Mouse (Mus musculus) layer of hippocampus, postnatal 14 days (tissue): Measurements from ENCODE around the gene Hirip3. TPM values are rescaled to one million over a fixed set of nuclear protein-coding genes. Genes with fewer than 3 reads are reported as not detected.
A peak's percentile ranks its signal among the peaks of the same experiment; 100 is the strongest.

Experiments used
- DNase-seq, 2 experiments: peaks; one replicate each; pipeline ENCODE4 v3.0.0; 2021 to 2022; ENCODE audit warnings: low spot score in 2 of 2, mixed read lengths in 1 of 2
- long read RNA-seq, 2 experiments: library from polyadenylated mRNA; stranded (forward); transcript quantifications; one replicate each; pipeline ENCODE4 v2.0.0; 2021
- total RNA-seq, 2 experiments: library from RNA; stranded (reverse); gene quantifications; 2 replicates each; pipeline ENCODE4 v1.2.3; 2021

The Hirip3 gene
- total RNA-seq: 10 to 100 TPM; 27.6 to 34.7 TPM
- long read RNA-seq, experiment 1, partial matches to known transcripts: 2 of 13 reads
- long read RNA-seq, experiment 1, other reads (novel, unspliced or antisense): 7 of 13 reads
- long read RNA-seq, experiment 2, partial matches to known transcripts: 4 of 13 reads
- long read RNA-seq, experiment 2, other reads (novel, unspliced or antisense): 6 of 13 reads

GRCm38 (mm10) chr7:126861429-126862130 lies at the start of gene Hirip3:
Gene Hirip3, plus strand, starts transcription at chr7:126861972.
- DNase-seq: peak; percentile 93 to 96

DNA sequence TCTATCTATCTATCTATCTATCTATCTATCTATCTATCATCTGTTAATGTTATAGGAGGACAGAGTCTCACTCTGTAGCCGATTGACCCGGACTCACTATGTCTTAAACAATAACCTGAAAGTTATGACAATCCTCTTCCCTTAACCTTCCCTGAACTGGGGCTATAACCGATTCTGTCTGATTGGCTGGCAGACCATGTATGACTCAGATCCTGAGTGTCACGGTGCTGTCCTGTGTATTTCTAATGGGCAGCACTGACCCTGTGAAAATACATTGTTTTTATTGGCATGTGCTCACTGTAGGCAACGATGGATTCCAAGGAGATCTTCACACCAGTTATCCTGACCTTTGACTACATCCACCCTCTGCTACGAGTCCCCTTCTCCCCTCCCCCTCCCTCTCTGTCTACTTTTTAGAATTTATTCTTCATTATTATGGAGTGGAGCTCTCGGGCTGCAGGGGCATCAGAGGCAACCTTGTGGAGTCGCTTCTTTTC lies 46.0 kb upstream of the Hirip3 start:
- DNase-seq: no peak

GRCm38 (mm10) chr7:126816494-126816893 lies 45.3 kb upstream of the Hirip3 start:
- no peak for DNase-seq

DNA sequence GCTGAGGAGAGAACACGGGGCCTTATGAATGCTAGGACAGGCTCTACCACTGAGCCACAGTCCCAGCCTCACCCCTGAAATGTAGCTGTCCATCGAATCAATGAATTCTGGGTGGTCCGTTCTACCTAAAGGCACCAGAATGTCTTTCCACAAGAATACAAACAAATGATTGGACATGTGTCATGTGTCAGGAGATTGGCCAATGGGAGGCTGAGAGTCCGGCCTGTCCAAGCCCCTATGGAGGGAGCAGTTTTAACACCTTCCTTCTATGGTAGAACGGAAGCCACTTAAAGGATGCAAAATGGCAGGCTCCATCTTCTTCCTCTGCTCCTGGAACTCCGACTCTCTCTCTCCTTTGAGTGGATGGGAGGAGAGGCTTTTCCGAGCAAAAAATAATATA lies 44.2 kb upstream of the Hirip3 start:
- no peak for DNase-seq

DNA sequence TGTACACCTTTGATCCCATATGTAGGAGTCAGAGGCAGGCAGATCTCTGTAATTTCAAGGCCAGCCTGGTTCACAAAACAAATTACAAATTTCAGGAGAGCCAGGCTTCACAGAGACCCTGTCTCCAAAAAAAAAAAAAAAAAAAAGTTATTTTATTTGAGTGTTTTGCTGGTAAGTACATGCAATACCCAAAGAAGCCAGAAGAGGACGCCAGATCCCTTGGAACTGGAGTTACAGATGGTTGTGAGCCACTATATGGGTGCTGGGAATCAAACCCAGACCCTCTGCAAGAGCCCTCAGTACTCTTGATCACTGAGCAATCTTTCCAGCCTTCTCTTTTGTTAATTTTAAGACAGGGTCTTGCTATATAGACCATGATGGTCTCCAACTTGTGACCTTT lies 43.0 kb upstream of the Hirip3 start:
- no peak for DNase-seq

DNA sequence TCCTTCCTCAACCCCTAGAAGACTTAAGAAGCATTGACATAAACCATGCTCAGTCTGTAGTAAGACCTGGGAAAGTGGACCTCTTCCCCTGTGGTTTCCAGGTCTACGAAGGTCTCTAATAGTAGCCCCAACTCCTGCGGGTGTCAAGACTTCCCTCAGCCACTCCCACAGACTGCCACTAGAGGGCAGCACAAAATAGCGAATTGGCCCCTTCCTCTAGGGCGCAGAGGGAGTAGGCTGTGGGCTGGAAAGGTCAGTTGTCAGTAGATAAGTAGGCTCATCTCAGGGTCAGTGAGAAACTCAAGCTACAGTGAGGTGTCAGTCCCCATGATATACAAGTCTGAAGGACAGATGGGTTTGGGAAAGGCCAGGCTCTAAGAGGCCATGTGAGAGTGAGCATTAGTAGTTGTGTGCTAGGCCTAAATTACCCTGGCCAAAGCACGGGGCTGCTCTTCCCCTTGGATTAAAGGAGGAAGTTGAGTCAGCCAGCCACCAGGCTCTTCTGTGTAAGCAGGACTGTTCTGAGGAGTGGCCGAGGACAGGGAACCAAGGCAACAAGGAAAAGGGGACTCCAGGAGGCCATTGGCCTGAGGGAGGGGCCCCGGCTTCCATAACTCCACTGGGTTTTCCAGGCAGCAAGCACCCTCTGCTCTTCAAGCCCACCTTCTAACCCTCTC lies 39.8 kb upstream of the Hirip3 start:
- DNase-seq: peak; percentile 80

- no peak for DNase-seq
These were observed 39.0 kb upstream of the Hirip3 start for GRCm38 (mm10) chr7:126822741-126823140.

DNA sequence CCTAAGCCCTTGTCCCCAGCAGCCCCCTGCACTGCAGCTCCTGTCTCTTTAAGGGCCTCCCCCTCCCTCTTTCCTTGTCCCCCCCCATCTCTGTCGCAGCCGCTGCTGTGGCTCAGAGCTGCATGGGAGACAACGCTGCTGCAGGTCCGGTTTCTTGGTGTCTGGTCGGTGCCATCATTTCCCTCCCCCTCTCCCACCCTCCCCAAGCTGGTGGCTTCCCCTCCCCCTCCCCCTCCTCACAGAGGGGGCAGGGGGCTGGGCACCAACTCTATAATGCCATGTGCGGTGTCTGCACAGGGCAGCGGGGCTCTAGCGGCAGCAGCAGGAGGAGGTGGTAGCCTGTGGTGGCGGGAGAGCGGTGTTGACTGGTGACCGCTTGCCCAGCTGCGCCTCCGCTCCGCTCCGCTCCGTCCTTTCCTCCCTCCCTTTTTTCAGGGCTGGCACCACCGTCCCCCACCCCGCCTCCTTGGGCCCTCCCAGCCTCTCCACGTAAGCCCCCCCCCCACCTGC lies 38.5 kb upstream of the Hirip3 start:
- DNase-seq: no peak

GRCm38 (mm10) chr7:126823940-126824339 lies 37.8 kb upstream of the Hirip3 start:
- DNase-seq: no peak

DNA sequence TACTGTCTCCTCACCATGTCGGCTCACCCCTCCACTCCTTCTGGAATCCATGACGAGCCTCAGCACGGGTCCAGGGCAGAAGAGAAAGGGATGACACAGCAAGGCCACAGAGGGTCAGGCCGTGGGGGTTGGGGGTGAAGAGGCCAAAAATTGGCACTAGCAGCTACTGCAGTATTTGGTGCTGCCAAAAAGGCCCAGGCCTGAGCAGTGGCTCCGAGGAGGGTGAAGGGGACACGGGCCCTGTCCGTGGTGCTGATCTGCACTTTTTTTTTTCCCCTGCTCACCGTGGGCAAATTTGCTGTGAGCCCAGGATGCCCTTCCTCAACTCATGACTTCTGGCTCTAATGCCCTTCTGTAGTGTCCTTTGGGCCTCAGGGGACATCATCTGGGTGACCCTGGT lies 36.4 kb upstream of the Hirip3 start:
- DNase-seq: no peak

GRCm38 (mm10) chr7:126825952-126826351 lies 35.8 kb upstream of the Hirip3 start:
- DNase-seq: no peak

DNA sequence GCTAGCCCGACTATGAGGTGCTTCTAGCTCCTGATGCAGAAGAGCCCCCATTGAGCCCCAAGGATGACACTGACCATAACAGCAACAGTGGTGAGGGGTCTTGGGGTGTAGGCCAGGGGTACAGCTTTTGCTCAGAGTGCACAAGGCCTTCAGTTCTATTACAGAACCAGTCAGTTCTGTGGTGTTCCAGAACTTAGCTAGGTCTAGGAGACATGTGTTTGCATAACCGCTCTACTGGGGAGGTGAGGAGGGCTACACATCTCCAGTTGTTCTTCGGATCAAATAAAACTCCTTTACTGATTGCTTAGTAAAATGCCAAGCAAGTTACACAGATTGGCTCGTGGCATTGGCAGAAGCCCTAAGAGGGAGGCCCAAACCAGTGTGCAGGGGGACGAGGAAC lies 30.2 kb upstream of the Hirip3 start, which contains the start of gene 4930451I11Rik:
Gene 4930451I11Rik (minus strand): TSS at position 101 of the 400 bp plus-strand sequence.
- no peak for DNase-seq

- DNase-seq: peak; percentile 80 to 82
These were observed 29.7 kb upstream of the Hirip3 start for GRCm38 (mm10) chr7:126832036-126832598.

DNA sequence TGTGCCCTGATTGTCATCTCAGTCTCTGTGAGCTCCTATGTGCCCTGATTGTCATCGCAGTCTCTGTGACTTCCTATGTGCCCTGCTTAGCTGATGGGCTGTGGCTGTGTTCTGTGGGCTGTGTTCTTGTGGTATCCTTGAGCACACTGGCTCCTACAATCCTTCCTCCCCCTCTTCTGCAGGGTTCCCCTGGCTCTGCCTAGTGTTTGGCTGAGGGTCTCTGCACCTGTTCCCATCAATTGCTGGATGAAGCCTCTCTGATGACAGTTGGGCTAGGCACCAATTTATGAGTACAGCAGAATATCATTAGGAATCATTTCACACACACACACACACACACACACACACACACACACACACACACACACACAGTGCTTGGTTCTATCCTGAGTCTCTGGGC lies 28.5 kb upstream of the Hirip3 start:
- no peak for DNase-seq

DNA sequence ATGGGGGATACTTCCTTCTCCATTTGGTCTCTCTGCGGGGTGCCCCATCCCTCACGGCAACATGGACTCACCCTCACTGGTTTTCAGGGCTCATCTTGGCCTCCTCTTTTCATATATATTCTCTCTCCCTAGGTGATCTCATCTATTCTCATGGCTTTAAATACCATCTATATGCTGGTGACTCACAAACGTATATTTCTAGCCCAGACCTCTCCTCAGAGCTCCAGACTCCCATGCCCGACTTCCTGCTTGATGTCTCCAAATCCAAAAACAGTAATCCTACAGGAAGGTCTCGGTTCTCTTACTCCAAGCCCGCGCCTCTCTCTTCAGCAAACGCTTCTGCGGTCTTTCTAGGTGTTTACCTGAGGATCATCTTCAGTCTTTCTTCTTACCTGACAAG lies 18.5 kb upstream of the Hirip3 start:
- DNase-seq: no peak

DNA sequence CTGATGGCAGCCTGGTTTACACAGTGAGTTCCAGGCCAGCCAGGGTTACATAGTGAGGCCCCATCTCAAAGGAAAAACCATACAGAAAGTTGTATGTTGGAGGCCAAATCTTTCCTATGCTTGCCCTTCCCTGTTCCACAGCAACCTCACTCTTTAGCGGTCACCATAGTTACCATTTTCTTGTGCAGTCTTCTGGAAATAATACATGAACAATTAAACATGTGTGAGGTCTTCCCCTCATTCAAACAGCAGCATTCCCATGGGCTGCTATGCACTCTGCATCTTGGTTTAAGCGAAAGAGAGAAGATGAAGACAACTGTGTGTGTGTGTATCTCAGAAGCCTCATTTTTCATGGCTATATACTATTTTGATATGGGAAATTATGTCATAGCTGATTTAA lies 16.3 kb upstream of the Hirip3 start:
- DNase-seq: no peak

- DNase-seq: no peak
These were observed 14.7 kb upstream of the Hirip3 start, which contains the start of gene Doc2a for GRCm38 (mm10) chr7:126847116-126847420. Gene Doc2a, plus strand, starts transcription at chr7:126847416.

DNA sequence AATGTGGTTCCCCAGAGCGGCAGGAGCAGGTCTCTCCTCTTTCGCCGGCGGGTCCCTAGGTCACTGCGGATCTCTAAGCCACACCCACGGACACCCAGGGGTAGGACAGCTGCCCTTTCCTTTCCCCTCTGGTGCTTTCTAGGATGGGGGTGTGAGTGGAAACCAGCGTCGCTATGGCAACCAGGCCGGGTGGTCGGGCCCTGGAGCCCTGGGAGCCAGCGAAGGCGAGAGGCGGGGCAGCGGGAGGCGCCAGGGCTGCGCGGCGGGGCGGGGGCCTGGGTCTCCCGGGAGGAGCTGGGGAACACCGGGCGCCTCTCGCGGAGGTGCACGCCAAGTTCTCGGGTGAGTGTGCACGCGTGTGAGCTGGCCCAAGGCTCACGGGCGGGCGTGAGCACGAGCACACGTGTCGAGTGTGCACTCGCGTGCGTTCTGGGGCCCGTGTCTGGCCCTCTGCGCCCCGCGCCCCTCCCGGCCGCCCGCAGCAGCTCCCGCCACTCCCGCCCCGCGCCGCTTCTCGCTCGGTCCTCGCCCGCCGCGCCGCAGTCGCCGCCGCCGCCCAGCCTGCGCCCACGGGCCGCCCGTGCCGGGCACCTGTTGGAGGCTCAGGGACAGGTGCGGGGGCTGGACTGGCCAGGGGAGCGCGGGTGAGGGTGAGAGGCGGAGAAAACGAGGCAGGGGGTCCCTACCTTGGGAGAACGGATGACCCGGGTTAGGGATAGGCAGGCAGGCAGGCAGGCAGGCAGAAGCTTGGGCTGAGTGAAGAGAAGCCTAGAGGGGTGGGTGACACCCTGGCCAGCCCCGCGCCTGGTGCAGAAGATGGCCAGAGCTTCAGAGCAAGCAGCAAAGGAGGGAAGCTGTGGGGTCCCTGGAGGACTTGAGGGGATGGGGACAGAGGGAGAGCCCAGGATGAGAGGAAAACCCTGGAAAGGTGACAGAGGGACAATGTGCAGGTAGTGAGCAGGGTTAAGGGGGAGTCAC lies 14.1 kb upstream of the Hirip3 start:
- no peak for DNase-seq

DNA sequence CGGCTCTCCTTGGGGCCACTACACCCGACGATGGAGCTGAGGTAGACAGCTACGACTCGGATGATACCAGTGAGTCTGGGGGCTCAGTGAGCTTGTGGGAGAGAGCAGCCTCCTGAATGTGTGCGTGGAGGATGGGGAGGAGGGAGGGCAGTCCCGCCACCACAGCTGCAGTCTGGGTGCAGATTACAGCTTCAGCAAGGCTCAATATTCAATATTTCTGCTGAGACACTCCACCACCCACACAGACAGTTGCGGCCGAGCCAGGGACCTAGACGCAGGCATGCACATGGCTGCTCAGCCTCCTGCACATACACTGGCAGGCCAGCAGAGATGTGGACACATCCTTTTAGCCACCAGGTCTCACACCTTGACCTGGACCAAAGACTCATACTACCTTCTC lies 13.0 kb upstream of the Hirip3 start:
- DNase-seq: no peak

DNA sequence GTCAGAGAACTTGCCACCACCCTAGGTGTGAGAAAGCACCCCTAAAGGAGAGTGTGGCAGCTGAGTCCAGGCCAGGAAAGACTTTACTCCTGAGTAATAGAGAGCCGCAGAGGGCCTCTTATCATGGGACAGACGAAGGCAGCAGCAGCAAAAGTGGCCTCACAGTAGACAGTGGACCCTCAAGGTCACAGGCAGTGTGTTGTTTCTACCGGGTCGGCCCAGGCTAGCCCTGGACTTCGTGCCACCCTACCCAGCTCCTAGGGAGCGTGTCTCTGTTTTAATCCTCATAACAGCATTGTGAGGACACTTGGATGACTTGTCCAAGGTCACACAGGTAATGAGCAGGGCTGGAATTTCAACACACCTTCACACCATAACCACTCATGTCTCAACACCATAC lies 11.6 kb upstream of the Hirip3 start:
- no peak for DNase-seq

GRCm38 (mm10) chr7:126851192-126851591 lies 10.6 kb upstream of the Hirip3 start:
- DNase-seq: no peak
